Mouse (Mus musculus) mature B cell (primary cell): ENCODE data around the gene Tm9sf1.

Experiments used
- in situ Hi-C: fragments of 300-500 bp; cut with MboI; formaldehyde crosslinking; loops from 2 replicates; pipeline ENCODE4 v1.14.3; 2019

The Tm9sf1 gene

DNA sequence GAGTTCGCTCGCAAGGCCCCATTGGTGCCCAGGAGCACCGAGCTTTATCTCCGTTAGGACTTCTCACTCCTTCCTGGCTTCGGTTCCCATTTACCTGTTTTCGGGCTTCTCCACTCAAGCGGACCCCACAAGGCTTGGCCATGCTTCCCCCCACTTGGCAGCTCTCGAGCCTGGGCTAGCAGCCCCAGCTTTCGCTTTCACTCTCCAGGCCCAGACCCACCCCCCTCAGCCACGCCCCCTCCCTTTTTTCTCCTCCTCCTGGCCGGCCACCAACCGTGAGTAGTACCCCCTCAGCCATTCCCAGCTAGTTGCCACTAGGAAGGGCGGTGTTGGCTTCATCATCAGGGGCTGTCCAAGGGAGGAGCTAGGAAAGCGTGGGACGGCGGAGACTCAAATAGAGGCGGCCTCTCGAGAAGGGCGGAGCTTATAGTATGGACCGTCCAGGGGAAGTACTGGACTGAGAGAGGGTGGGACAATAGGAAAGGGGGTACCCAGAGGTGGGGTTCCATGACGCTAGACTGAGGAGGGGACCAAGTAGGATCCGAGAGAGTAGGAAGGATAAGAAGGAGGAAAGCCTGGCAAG, 52.8 kb downstream of the Tm9sf1 start, which contains the start of gene Psme2:
Gene Psme2 (minus strand): TSS at position 366 of the 583 bp plus-strand sequence.
- in situ Hi-C loops: no loop called here

DNA sequence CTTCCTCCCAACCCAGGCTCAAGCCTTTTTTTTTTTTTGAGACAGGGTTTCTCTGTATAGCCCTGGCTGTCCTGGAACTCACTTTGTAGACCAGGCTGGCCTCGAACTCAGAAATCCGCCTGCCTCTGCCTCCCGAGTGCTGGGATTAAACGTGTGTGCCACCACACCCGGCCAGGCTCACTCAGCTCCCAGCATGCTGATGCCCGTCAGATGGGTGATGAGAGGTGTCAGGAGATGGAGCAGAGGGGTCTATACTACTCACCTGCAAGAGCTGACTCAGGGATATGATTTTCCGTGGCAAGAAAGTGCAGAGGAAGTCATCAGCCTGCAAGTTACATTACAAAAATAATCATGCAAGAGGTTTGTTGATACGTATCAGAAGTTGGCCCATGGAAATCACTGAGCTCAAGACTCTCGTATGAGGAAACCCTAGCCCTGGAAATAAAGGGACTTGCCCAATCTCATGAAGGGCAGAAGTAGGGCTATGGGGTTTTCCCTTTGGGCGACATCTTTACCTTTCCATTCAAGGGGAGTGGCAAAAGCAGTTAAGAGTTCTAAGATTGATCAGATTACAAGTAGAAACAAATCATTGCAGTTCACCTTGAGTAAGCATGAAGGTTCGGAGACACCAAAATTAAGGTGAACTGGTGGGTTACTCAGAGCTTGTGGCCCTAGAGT, 53.7 kb downstream of the Tm9sf1 start:
- in situ Hi-C loops: no loop called here

DNA sequence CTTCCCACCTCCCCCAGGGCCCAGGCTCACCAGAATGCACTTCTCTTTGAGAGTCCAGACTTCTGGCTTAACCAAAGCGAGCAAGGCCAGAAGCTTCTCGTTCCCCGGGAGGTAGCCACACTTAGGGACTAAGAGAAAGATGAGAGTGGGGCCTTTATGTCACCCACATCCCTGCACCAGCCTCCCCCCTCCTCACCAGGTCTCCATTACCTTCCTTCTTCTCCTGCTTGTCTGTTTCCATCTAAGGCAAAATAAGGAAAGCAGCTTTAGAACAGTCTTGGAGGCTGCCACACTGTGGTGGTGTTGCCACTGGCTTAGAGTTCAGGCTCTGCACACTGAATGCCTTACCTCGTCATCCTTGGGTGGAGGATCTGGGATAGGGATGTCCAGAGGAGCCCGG, 54.3 kb downstream of the Tm9sf1 start:
- in situ Hi-C loops: no loop called here

- in situ Hi-C loops: no loop called here
These were observed 57.5 kb downstream of the Tm9sf1 start for GRCm38 (mm10) chr14:55586149-55586548.
